Mouse (Mus musculus): ENCODE results near the gene Batf2. TPM values are rescaled to one million over a fixed set of nuclear protein-coding genes. Genes with fewer than 3 reads are reported as not detected.
"Not testable (repeated sequence)": the region's sequence is repeated elsewhere in the genome, so short reads cannot be mapped to it uniquely, and the experiment has no call there.

Gene Batf2
- polyA plus RNA-seq, 1 experiment from 2014 or later: not detected

DNA sequence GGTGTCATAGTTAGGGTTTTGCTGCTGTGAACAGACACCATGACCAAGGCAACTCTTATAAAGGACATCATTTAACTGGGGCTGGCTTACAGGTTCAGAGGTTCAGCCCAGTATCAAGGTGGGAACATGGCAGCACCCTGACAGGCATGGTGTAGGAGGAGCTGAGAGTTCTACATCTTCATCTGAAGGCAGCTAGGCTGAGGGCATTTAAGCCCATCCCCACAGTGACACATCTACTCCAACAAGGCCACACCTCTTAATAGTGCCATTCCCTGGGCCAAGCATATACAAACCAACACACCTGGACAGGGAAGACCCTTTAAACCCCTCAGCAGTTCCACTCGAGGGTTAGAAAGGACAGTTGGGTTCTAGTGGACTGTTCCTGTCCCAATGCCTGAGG lies 7.6 kb upstream of the Batf2 start:
- not testable (repeated sequence) for H3K4me2 ChIP-seq; H3K4me1 ChIP-seq; H3K9me3 ChIP-seq; H3K27ac ChIP-seq; H3K9ac ChIP-seq; H3K27me3 ChIP-seq; H3K4me3 ChIP-seq; ATAC-seq (ENCODE audit: insufficient number of reproducible peaks, insufficient read depth, low FRiP score, low TSS enrichment, low read depth)
- WGBS: 55% methylated on average over 1 of the region's 1 CpGs
- H3K36me3 ChIP-seq: peaks cover 38% of the 10 kb centered on the region

DNA sequence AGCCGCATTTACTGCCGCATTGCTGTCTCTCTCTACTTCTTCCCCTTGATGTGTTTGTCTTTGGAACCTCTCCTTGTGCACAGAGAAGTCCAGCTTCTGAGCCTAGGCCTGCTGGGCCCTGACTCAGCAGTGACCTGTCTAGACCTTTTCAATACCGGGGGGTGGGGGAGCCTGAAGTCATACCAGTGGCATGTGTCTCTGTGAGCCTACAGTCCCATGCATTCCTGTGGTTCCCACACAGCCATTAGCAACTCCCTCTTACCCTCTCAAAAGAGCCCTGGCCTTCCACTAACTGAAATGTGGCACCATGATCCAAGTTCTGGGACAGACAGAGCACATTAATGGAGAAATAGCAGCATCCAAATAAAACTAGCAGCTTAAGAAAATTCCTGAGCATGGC lies 4.4 kb upstream of the Batf2 start:
- H3K27me3 ChIP-seq: no peaks in the 10 kb centered on the region
- H3K4me2 ChIP-seq: no peak overlapping the region
- H3K9ac ChIP-seq: 0 out of 2 replicates have a peak overlapping the region, but pooled peaks have one; percentile 32
- no peak overlapping the region for H3K4me3 ChIP-seq
- 85% methylated on average over 3 of the region's 3 CpGs for WGBS
- H3K27ac ChIP-seq: no peak overlapping the region
- peaks cover 10% of the 10 kb centered on the region for H3K4me1 ChIP-seq
- ATAC-seq (ENCODE audit: insufficient number of reproducible peaks, insufficient read depth, low FRiP score, low TSS enrichment, low read depth): no peak
- H3K9me3 ChIP-seq: no peaks in the 10 kb centered on the region
- H3K36me3 ChIP-seq: peaks cover 38% of the 10 kb centered on the region

DNA sequence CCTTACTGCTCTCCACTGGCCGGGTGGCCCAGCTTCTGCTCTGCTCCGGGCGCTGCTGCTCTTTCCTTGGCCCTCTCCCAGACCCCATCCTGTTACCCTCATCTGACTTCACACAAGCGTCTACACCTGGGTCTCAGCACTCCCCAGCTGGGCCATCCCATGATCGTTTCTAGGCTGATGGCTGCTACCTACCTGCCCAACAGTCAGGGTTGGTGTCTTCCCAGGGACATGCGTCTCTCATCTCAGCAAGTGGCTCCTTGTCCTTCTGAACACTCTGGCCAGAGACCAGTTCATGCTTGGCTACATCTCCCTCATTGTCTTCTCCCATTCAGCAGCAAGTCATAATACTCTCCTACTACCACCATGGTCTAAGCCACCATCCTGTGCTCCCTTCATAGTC lies 1.1 kb upstream of the Batf2 start:
- Histone ChIP-seq H3K4me1 (peaks cover 10% of the 10 kb centered on the region), H3K4me2 (peak overlapping the region; percentile 78), H3K4me3 (peak overlapping the region; percentile 67), H3K36me3 (peaks cover 31% of the 10 kb centered on the region), H3K27ac (no peak overlapping the region), H3K9ac (peak overlapping the region; percentile 86), H3K27me3 (no peaks in the 10 kb centered on the region), H3K9me3 (no peaks in the 10 kb centered on the region)
- ATAC-seq (ENCODE audit: insufficient number of reproducible peaks, insufficient read depth, low FRiP score, low TSS enrichment, low read depth): no peak
- WGBS: 93% methylated on average over 6 of the region's 6 CpGs

DNA sequence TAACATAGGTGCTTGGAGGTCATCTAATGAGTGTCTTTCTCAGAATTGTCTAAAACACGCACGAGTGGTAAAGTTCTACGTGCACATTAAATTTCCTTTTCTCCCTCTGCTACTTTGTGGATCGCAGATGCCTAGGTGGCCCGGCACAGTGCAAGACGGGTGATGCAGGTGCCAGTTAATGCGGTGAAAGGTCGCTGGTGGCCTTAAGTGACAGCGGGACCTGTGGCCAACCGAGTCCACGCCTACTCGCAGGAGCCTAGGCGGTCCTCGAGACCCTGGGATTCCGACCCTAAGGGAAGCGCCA lies 457 bp upstream of the Batf2 start:
- Histone ChIP-seq H3K4me3 (peak overlapping the region; percentile 67), H3K9ac (peak overlapping the region; percentile 86), H3K9me3 (no peaks in the 10 kb centered on the region), H3K27ac (peak overlapping the region; percentile 97), H3K4me1 (peaks cover 10% of the 10 kb centered on the region), H3K27me3 (no peaks in the 10 kb centered on the region), H3K4me2 (peak overlapping the region; percentile 78), H3K36me3 (peaks cover 25% of the 10 kb centered on the region)
- WGBS: 8% methylated on average over 16 of the region's 16 CpGs
- no peak for ATAC-seq (ENCODE audit: insufficient number of reproducible peaks, insufficient read depth, low FRiP score, low TSS enrichment, low read depth)

DNA sequence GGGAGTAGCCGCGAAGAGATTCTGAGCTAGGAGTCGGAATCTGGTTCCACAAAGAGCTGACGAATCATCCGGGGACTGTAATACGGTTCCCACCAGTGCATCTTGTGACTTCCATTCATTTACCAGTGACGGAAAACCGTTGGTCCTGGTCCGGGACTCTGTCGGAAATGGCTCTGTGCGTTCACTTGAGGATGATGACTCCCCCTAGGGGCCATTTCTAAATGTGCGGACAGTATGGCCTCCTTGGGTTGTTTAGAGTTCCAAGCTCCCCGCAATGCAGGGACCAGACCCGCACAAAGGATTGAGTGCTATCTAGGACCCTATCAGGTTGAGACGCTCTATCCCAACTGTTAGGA lies 589 bp downstream of the Batf2 start, which contains the start of gene Arl2:
Gene Arl2, minus strand, starts transcription at position 155 of the 356 bp plus-strand sequence.
- Histone ChIP-seq H3K4me3 (peak within 1 kb of the TSS; percentile 67), H3K36me3 (peaks cover 14% of the 10 kb centered on the region), H3K4me1 (peaks cover 10% of the 10 kb centered on the region), H3K27me3 (no peaks in the 10 kb centered on the region), H3K4me2 (peak within 1 kb of the TSS; percentile 78), H3K9ac (peak within 1 kb of the TSS; percentile 86), H3K27ac (peak within 1 kb of the TSS; percentile 97), H3K9me3 (no peaks in the 10 kb centered on the region)
- ATAC-seq (ENCODE audit: insufficient number of reproducible peaks, insufficient read depth, low FRiP score, low TSS enrichment, low read depth): peak; percentile 64
- under 1% methylated on average over 15 of the region's 15 CpGs for WGBS

DNA sequence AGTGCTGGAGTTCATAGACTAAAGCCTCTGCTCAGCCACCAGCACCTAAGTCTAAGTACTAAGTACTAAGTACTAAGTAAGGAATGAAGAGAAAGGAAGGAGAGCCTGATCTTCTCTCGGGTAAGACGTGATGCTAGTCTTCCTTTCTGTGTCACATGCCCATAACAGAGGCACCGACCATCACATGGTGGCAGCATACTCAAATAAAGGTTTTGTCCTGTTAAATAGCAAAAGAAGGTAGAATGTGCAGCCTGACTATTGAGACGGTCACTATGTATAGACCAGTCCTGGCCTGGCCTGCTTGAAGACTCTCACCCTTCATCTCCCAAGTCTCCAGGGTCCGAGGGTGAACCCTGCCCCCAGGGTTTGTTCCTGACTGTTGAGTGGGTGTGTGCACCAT lies 4.1 kb downstream of the Batf2 start:
- Histone ChIP-seq H3K27ac (no peak overlapping the region), H3K4me2 (no peak overlapping the region), H3K27me3 (no peaks in the 10 kb centered on the region), H3K4me3 (no peak overlapping the region), H3K9ac (no peak overlapping the region), H3K9me3 (no peaks in the 10 kb centered on the region), H3K36me3 (no peaks in the 10 kb centered on the region), H3K4me1 (peaks cover 5% of the 10 kb centered on the region)
- 80% methylated on average over 5 of the region's 5 CpGs for WGBS
- ATAC-seq (ENCODE audit: insufficient number of reproducible peaks, insufficient read depth, low FRiP score, low TSS enrichment, low read depth): no peak

DNA sequence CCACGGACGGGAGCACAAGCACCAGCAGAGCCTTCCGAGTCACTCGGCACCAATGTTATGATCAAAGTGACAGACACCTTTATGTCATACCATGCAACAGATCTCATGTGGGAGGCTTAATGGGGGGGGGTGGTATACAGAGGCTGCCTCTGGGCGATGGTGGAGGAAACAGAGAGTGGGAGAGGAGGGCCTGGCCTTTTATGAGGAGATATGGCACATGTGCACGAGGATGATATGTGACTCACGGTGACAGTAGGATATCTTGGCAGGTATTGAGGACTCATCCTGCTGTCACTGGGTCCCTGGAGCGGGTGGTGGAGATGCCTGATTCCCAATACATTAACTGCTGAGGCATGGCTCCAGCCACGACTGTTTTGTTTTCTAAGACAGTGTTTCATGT lies 14.4 kb downstream of the Batf2 start:
- ATAC-seq (ENCODE audit: insufficient number of reproducible peaks, insufficient read depth, low FRiP score, low TSS enrichment, low read depth): no peak
- Histone ChIP-seq H3K36me3 (no peaks in the 10 kb centered on the region), H3K27ac (no peak overlapping the region), H3K27me3 (no peaks in the 10 kb centered on the region), H3K4me3 (no peak overlapping the region), H3K9me3 (no peaks in the 10 kb centered on the region), H3K4me1 (no peaks in the 10 kb centered on the region), H3K4me2 (no peak overlapping the region), H3K9ac (no peak overlapping the region)
- WGBS: 89% methylated on average over 9 of the region's 9 CpGs

DNA sequence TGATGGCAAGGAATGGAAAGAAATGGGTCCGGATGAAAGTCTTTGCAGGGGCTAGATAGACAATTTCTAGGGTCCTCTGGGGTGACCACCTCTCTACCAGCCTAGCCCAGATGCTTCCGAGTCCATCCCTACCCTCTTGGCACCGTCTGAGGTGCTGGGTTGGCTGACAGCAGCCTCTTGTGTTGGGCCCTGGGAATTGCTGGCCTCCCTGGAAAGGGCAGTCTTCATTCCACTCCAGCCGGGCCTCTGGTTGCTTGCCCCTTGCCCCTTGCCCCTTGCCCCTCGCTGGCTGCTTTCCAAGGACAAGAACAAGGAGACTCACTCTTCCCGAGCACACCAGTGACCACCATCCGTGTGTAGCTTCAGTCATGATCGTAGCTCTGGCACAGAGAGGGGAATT lies 15.6 kb downstream of the Batf2 start:
- H3K27ac ChIP-seq: no peak overlapping the region

DNA sequence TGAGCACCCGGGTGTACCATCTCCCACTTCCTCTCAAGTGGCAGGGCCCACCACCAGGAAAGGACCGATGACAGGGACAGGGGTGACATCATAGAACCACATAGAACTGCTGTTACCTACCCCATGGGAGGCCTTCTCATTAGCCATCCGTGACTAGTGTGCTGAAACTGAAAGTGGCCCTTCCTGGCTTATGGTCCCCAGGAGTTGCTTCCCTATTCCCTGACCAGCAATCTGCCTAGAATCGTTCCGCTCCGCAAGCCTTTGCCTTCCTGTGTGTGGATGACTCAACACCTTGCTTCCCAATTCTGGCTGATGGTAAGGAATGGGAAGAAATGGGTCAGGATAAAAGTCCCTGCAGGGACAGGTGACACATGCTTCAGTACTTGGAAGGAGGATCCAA lies 16.4 kb downstream of the Batf2 start:
- H3K9me3 ChIP-seq: no peaks in the 10 kb centered on the region
- H3K27me3 ChIP-seq: no peaks in the 10 kb centered on the region
- H3K9ac ChIP-seq: no peak overlapping the region
- no peaks in the 10 kb centered on the region for H3K4me1 ChIP-seq
- no peak for ATAC-seq (ENCODE audit: insufficient number of reproducible peaks, insufficient read depth, low FRiP score, low TSS enrichment, low read depth)
- H3K36me3 ChIP-seq: no peaks in the 10 kb centered on the region
- WGBS: 74% methylated on average over 6 of the region's 6 CpGs
- no peak overlapping the region for H3K4me2 ChIP-seq
- no peak overlapping the region for H3K4me3 ChIP-seq
- H3K27ac ChIP-seq: no peak overlapping the region

More for the DNA sequence above, 15.6 kb downstream of the Batf2 start:
- H3K36me3 ChIP-seq: no peaks in the 10 kb centered on the region
- H3K27me3 ChIP-seq: no peaks in the 10 kb centered on the region
- no peak overlapping the region for H3K4me3 ChIP-seq
- ATAC-seq (ENCODE audit: insufficient number of reproducible peaks, insufficient read depth, low FRiP score, low TSS enrichment, low read depth): no peak
- H3K4me1 ChIP-seq: no peaks in the 10 kb centered on the region
- no peaks in the 10 kb centered on the region for H3K9me3 ChIP-seq
- H3K4me2 ChIP-seq: no peak overlapping the region
- 53% methylated on average over 8 of the region's 8 CpGs for WGBS
- H3K9ac ChIP-seq: no peak overlapping the region

DNA sequence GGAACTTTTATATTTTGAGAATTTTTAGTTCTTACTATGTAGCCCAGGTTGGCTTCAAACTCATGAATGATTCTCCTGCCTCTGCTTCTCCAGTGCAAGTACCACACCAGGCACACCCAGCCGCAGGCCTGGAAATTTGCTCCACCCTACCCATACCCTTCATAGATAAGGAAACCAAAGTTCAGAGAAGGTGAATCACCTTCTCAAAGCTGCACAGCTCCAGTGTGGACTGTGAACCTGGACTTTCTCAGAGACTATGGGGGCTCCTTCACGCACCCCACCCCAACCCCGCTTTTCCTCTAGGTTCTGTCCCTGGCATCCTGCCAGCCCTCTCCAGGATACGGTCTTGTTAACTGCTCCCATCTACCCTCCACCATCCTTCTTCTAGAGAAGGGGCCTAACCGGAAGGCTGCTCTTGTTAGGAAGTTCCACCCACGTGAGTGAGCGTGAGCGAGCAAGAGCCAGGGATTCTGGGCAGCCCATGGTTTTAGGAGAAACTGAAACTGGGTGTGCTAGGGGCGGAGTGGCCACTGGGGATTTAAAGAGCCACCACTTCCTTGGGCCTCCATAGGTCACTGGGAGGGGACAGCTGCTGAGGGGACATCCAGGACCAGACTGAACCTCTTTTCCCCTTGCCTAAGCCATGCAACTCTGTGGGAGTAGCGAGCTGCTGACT lies 23.2 kb downstream of the Batf2 start:
- ATAC-seq (ENCODE audit: insufficient number of reproducible peaks, insufficient read depth, low FRiP score, low TSS enrichment, low read depth): no peak
- 70% methylated on average over 10 of the region's 10 CpGs for WGBS
- no peak overlapping the region for H3K4me3 ChIP-seq
- no peaks in the 10 kb centered on the region for H3K9me3 ChIP-seq
- H3K27ac ChIP-seq: no peak overlapping the region
- H3K9ac ChIP-seq: no peak overlapping the region
- no peak overlapping the region for H3K4me2 ChIP-seq
- no peaks in the 10 kb centered on the region for H3K27me3 ChIP-seq
- no peaks in the 10 kb centered on the region for H3K4me1 ChIP-seq
- H3K36me3 ChIP-seq: no peaks in the 10 kb centered on the region

DNA sequence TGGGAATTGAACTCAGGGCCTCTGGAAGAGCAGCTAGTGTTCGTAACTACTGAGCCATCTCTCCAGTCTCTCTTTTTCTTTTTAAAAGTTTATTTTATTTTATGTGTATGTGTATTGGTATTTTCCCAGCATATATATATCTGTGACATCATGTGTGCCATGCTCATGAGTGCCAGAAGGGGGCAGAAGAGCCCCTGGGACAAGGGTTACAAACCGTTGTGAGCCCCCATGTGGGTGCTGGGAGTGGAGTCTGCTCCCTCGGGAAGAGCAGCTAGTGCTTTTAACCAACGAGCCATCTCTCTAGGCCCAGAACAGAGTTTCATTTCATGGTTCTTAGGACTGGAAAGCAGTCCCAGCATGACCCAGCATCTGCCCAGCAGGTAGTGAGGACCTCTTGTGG lies 26.0 kb downstream of the Batf2 start:
- Histone ChIP-seq H3K27me3 (no peaks in the 10 kb centered on the region), H3K9ac (no peak overlapping the region), H3K4me2 (no peak overlapping the region), H3K9me3 (no peaks in the 10 kb centered on the region), H3K4me1 (no peaks in the 10 kb centered on the region), H3K36me3 (no peaks in the 10 kb centered on the region), H3K27ac (no peak overlapping the region), H3K4me3 (no peak overlapping the region)
- no peak for ATAC-seq (ENCODE audit: insufficient number of reproducible peaks, insufficient read depth, low FRiP score, low TSS enrichment, low read depth)
- 69% methylated on average over 4 of the region's 4 CpGs for WGBS

DNA sequence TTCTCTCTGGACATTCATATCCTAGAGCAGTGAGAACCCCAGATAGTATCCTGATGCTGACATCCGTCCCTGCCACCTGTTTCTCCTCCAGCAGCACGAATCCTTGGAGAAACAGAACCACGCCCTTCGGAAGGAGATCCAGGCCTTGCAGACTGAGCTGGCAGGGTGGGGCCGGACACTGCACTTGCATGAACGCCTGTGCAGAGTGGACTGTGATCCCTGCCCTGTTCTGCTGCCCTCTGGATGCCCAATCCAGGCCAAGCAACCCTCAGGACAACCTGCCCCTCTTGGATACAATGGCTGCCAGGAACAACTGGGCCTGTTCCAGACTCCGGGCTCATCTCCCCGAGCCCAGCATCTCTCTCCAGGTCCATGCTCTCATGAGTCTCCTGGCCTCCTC lies 30.4 kb downstream of the Batf2 start:
- Histone ChIP-seq H3K4me3 (no peak overlapping the region), H3K27me3 (no peaks in the 10 kb centered on the region), H3K9me3 (no peaks in the 10 kb centered on the region), H3K9ac (no peak overlapping the region), H3K27ac (no peak overlapping the region), H3K36me3 (no peaks in the 10 kb centered on the region), H3K4me1 (no peaks in the 10 kb centered on the region), H3K4me2 (no peak overlapping the region)
- WGBS: 80% methylated on average over 8 of the region's 8 CpGs
- no peak for ATAC-seq (ENCODE audit: insufficient number of reproducible peaks, insufficient read depth, low FRiP score, low TSS enrichment, low read depth)
